ENCODE assay signal across 8 mouse cellular contexts in the genomic region with DNA sequence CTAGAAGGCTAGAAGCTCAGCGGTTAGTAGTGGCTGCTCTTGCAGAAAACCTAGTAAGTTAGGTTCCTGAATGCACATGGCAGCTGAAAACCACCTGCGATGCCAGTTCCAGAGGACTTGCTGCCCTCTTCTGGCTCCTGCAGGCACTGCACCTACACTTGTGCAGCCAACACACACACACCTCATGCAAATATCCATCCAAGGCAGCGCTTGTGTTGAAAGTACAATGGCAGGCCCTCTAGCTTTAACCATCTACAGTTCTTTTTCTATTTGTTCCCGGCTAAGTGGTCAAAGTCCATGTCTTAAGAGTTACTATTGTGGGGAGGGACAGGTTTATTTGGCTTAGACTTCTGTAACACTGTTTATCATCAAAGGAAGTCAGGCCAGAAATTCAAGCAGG. TPM values are rescaled to one million over a fixed set of nuclear protein-coding genes. Genes with fewer than 3 reads are reported as not detected.
DNase-seq lines count a peak whose midpoint lies in the region; ATAC-seq and TF ChIP-seq lines count a peak whose summit lies in the region.
"Had no signal": no experiment of that assay in that cellular context is flagged by ENCODE, and none has a peak within 500 bp of the region (broad histone marks: within the 10 kb centered on the region; RNA-seq: fewer than 3 reads in every experiment).

No protein-coding gene starts in this region.

- peak; percentile 44 for ATAC-seq in activated CD4-positive, CD25-positive, alpha-beta regulatory T cell, adult 4 months
- no peak for ATAC-seq in hindbrain, postnatal 0 days
- peak; percentile 23; the same call in 1 of the 2 replicates for ATAC-seq in stomach, embryonic 15.5 days (ENCODE audit: insufficient read depth, low FRiP score, low read depth)

- H3K36me3 ChIP-seq in E14TG2a.4 (ENCODE audit: insufficient read depth, low read length), result peaks cover 78% of the 10 kb centered on the region
- H3K36me3 ChIP-seq in hindbrain, postnatal 0 days (ENCODE audit: insufficient read depth, low read length), result peaks cover 17% of the 10 kb centered on the region; the same call in 1 of the 2 replicates
- peaks cover 36% of the 10 kb centered on the region; the same call in 1 of the 2 replicates for H3K36me3 ChIP-seq in stomach, embryonic 15.5 days

- no peak overlapping the region for H3K4me2 ChIP-seq in hindbrain, postnatal 0 days (ENCODE audit: low read depth, low read length)
- no peak overlapping the region for H3K4me2 ChIP-seq in stomach, embryonic 15.5 days
- H3K4me2 ChIP-seq: heart, embryonic 13.5 days had no signal

- WGBS in hindbrain, postnatal 0 days, result 82% methylated on average over 4 of the region's 4 CpGs
- 65% methylated on average over 4 of the region's 4 CpGs for WGBS in stomach, embryonic 15.5 days

- H3K9ac ChIP-seq in hindbrain, postnatal 0 days (replicated peaks; ENCODE audit: low read length), result no peak overlapping the region
- H3K9ac ChIP-seq in stomach, embryonic 15.5 days, result no peak overlapping the region
- H3K9ac ChIP-seq: heart, embryonic 13.5 days had no signal

- H3K4me3 ChIP-seq in layer of hippocampus, adult 2 months, result no peak overlapping the region
- no peak overlapping the region for H3K4me3 ChIP-seq in E14TG2a.4 (replicated peaks; ENCODE audit: low read length)
- no peak overlapping the region for H3K4me3 ChIP-seq in hindbrain, postnatal 0 days (ENCODE audit: low read length)
- H3K4me3 ChIP-seq in stomach, embryonic 15.5 days (replicated peaks), result no peak overlapping the region
- H3K4me3 ChIP-seq: heart, embryonic 13.5 days had no signal

- no peak overlapping the region for H3K27ac ChIP-seq in layer of hippocampus, adult 2 months
- H3K27ac ChIP-seq in hindbrain, postnatal 0 days, result no peak overlapping the region
- H3K27ac ChIP-seq in stomach, embryonic 15.5 days, result no peak overlapping the region
- H3K27ac ChIP-seq: heart, embryonic 13.5 days had no signal

- peak in 1 of 2 experiments; percentile 45 for DNase-seq in layer of hippocampus, adult 2 months (ENCODE audit: low spot score in 2 of 2)
- no peak for DNase-seq in layer of hippocampus, postnatal 36 days
- peak; percentile 82 for DNase-seq in hindbrain, postnatal 0 days (ENCODE audit: low spot score)
- peak; percentile 54 for DNase-seq in lung, postnatal 14 days

- H3K27me3 ChIP-seq in E14TG2a.4 (ENCODE audit: insufficient read depth, low read length), result no peaks in the 10 kb centered on the region
- no peaks in the 10 kb centered on the region for H3K27me3 ChIP-seq in hindbrain, postnatal 0 days (ENCODE audit: insufficient read depth, low read length)
- no peaks in the 10 kb centered on the region for H3K27me3 ChIP-seq in stomach, embryonic 15.5 days (replicated peaks)
- H3K27me3 ChIP-seq: heart, embryonic 13.5 days had no signal

- H3K9me3 ChIP-seq in E14TG2a.4 (ENCODE audit: low read length), result no peaks in the 10 kb centered on the region
- H3K9me3 ChIP-seq in hindbrain, postnatal 0 days (ENCODE audit: low read length), result no peaks in the 10 kb centered on the region
- no peaks in the 10 kb centered on the region for H3K9me3 ChIP-seq in stomach, embryonic 15.5 days
- H3K9me3 ChIP-seq: heart, embryonic 13.5 days had no signal

- TF ChIP-seq CTCF in layer of hippocampus, adult 2 months (conservative IDR thresholded peaks at IDR 0.05), result peak; percentile 78
- peak; percentile 91 for TF ChIP-seq CTCF in E14TG2a.4 (conservative IDR thresholded peaks at IDR 0.05; ENCODE audit: low read length)
- peak; percentile 91 for TF ChIP-seq CTCF in hindbrain, postnatal 0 days (IDR thresholded peaks at IDR 0.05; ENCODE audit: low read depth)

- peaks cover 73% of the 10 kb centered on the region for H3K4me1 ChIP-seq in E14TG2a.4 (replicated peaks; ENCODE audit: low read depth, low read length)
- peaks cover 12% of the 10 kb centered on the region for H3K4me1 ChIP-seq in hindbrain, postnatal 0 days (ENCODE audit: insufficient read depth, low read length)
- H3K4me1 ChIP-seq in stomach, embryonic 15.5 days, result peaks cover 12% of the 10 kb centered on the region

RNA-seq across cellular contexts. Expression of gene Rps17, which starts 5.3 kb away (rescaled TPM):
- total RNA-seq in layer of hippocampus, adult 2 months (2021), result 100 to 1,000 TPM; 606 to 625 TPM
- total RNA-seq in layer of hippocampus, postnatal 36 days (2021), result 100 to 1,000 TPM; 546 to 562 TPM
- polyA plus RNA-seq in activated CD4-positive, CD25-positive, alpha-beta regulatory T cell, adult 4 months (2017; shearing (Covaris generic)), result 1,000 to 10,000 TPM; 1,375 to 1,389 TPM
- 433 and 475 TPM in 2 replicates for total RNA-seq in hindbrain, postnatal 0 days (2014; rRNA removed)
- polyA plus RNA-seq in hindbrain, postnatal 0 days (2015; fragmentation: Nextera tagmentation; extraction: Ambion mirVana), result 759 and 765 TPM in 2 replicates
- polyA plus RNA-seq in stomach, embryonic 15.5 days (2015; fragmentation: Nextera tagmentation; extraction: Ambion mirVana), result 1,116 and 1,252 TPM in 2 replicates

Comparison
In these comparisons a context has a peak if more than half of its experiments do, and no peak if none do; other contexts are left out.
1. DNase-seq: peak in hindbrain, postnatal 0 days (single experiment) and lung, postnatal 14 days (single experiment); none in layer of hippocampus, postnatal 36 days (0 of 2).
2. Peak in every context shown above with its lines, with median percentiles within 50 percentile points of each other: CTCF ChIP-seq.